Mouse (Mus musculus) myocyte (in vitro differentiated cells): ENCODE data around the gene Sectm1b.

Experiments used
- CEBPB ChIP-seq: IDR thresholded peaks from 2 replicates; pipeline ENCODE4 v1.6.1; 2011; ENCODE audit warnings: mild to moderate bottlenecking, moderate library complexity; ENCODE audit not compliant: poor library complexity, insufficient read depth, severe bottlenecking
- E2F4 ChIP-seq: IDR thresholded peaks from one replicate; pipeline ENCODE4 v1.6.1; 2011; ENCODE audit warnings: mild to moderate bottlenecking, control low read depth, moderate library complexity; ENCODE audit not compliant: insufficient read depth
- MAX ChIP-seq: IDR thresholded peaks from one replicate; pipeline ENCODE4 v1.6.1; 2011; ENCODE audit warnings: low read depth, mild to moderate bottlenecking, control low read depth
- MYOD1 ChIP-seq, 3 experiments: IDR thresholded peaks; one replicate each; pipeline ENCODE4 v1.6.1; 2011; ENCODE audit warnings: control low read depth in 2 of 3, low read depth in 2 of 3, mild to moderate bottlenecking in 2 of 3, moderate library complexity in 1 of 3; ENCODE audit not compliant: insufficient read length in 2 of 3, control insufficient read depth in 1 of 3
- MYOG ChIP-seq, 3 experiments: IDR thresholded peaks; one replicate each; pipeline ENCODE4 v1.6.1; 2011; ENCODE audit warnings: control low read depth in 2 of 3, low read depth in 2 of 3, mild to moderate bottlenecking in 2 of 3; ENCODE audit not compliant: insufficient read length in 2 of 3, control insufficient read depth in 1 of 3, insufficient read depth in 1 of 3
- POLR2A ChIP-seq: IDR thresholded peaks from one replicate; pipeline ENCODE4 v1.6.1; 2011; ENCODE audit warnings: low read depth, mild to moderate bottlenecking, control low read depth, moderate library complexity; ENCODE audit not compliant: insufficient read length
- POLR2AphosphoS2 ChIP-seq: IDR thresholded peaks from one replicate; pipeline ENCODE4 v1.6.1; 2011; ENCODE audit warnings: low read depth, control low read depth; ENCODE audit not compliant: insufficient read length
- REST ChIP-seq: IDR thresholded peaks from one replicate; pipeline ENCODE4 v1.6.1; 2011; ENCODE audit warnings: mild to moderate bottlenecking, control low read depth, moderate library complexity; ENCODE audit not compliant: insufficient read depth, insufficient read length
- USF1 ChIP-seq: IDR thresholded peaks from one replicate; pipeline ENCODE4 v1.6.1; 2011; ENCODE audit warnings: low read depth, mild to moderate bottlenecking, control low read depth, moderate library complexity

DNA sequence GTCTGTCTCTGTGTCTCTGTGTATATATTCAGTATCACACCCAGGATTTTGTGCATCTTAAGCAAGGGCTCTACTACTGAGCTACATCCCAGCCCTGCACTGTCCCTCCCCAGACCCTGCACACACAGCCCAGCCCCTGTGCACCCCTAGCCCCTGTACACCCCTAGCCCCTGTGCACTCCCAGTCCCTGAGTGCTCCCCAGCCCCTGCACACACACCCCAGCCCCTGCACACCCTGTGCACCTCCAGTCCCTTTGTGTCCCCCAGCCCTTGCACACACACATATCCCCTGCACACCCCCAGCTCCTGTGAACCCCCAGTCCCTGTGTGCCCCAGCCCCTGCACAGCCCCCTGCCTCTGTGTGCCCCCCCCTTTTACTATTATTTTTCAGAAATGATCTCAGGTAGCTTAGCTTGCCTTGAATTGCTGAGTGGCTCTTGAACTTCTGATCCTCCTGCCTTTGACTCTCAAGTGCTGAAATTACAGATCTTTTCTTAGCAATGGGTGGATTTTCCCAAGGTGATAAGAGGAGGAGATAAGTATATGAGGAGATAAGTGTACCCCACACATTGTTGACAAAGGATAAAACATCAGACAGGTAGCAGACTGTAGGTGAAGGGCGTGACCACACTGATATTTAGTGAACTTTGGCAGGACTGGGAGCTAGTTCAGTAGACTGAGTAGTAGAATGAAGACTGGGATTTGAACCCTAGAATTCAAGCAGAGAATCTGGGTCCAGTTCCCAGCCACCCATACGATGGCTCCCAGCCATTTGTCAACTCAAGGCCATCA, 26.6 kb upstream of the Sectm1b start:
- TF ChIP-seq POLR2A (no peak), MAX (no peak), E2F4 (no peak), MYOD1 (IDR thresholded peaks at IDR 0.05; ENCODE audit: control insufficient read depth in 1 of 3, insufficient read length in 2 of 3, low read depth in 2 of 3) (no peak), MYOG (IDR thresholded peaks at IDR 0.05; ENCODE audit: control insufficient read depth in 1 of 3, insufficient read depth in 1 of 3, insufficient read length in 2 of 3, low read depth in 2 of 3) (no peak), USF1 (no peak), POLR2AphosphoS2 (no peak), REST (no peak), CEBPB (no peak)
